Mouse (Mus musculus): ENCODE results near the gene Slirp.
"Not testable (repeated sequence)": the region's sequence is repeated elsewhere in the genome, so short reads cannot be mapped to it uniquely, and the experiment has no call there.

The Slirp gene

GRCm38 (mm10) chr12:87428885-87429284 lies 14.8 kb upstream of the Slirp start:
- DNase-seq (ENCODE audit: low spot score) = no peak

GRCm38 (mm10) chr12:87442177-87443114 lies 1.2 kb upstream of the Slirp start:
- no peak for DNase-seq (ENCODE audit: low spot score)

- DNase-seq (ENCODE audit: low spot score) = no peak
Measured at GRCm38 (mm10) chr12:87443115-87443699, 489 bp upstream of the Slirp start.

GRCm38 (mm10) chr12:87444211-87444610 lies 515 bp downstream of the Slirp start:
- no peak for DNase-seq (ENCODE audit: low spot score)

- DNase-seq (ENCODE audit: low spot score) = no peak
Measured at GRCm38 (mm10) chr12:87449456-87449855, 5.8 kb downstream of the Slirp start.

GRCm38 (mm10) chr12:87464678-87465297 lies 21.1 kb downstream of the Slirp start:
- DNase-seq (ENCODE audit: low spot score) = no peak

GRCm38 (mm10) chr12:87470263-87471136 lies 26.8 kb downstream of the Slirp start:
- no peak for DNase-seq (ENCODE audit: low spot score)

- peak; percentile 45 for DNase-seq (ENCODE audit: low spot score)
Measured at GRCm38 (mm10) chr12:87471421-87471963, 27.8 kb downstream of the Slirp start.

GRCm38 (mm10) chr12:87471964-87472786 lies 28.5 kb downstream of the Slirp start, which contains the start of gene Snw1:
TSS of gene Snw1 (minus strand) at chr12:87472274.
- peak; percentile 89 for DNase-seq (ENCODE audit: low spot score)

GRCm38 (mm10) chr12:87474756-87475155 lies 31.1 kb downstream of the Slirp start:
- DNase-seq (ENCODE audit: low spot score) = no peak

- DNase-seq (ENCODE audit: low spot score) = not testable (repeated sequence)
Measured at GRCm38 (mm10) chr12:87482482-87482881, 38.8 kb downstream of the Slirp start.

GRCm38 (mm10) chr12:87488683-87489082 lies 45.0 kb downstream of the Slirp start:
- not testable (repeated sequence) for DNase-seq (ENCODE audit: low spot score)

- DNase-seq (ENCODE audit: low spot score) = not testable (repeated sequence)
Measured at GRCm38 (mm10) chr12:87494421-87494820, 50.7 kb downstream of the Slirp start, which contains the start of gene Gm5788. TSS of gene Gm5788 (plus strand) at chr12:87494721.

Data from left cerebral cortex, adult 11 months (tissue).